ENCODE assay signal across 24 mouse cellular contexts in genomic region chr15:78395478-78395962, GRCm38 (mm10). TPM values are rescaled to one million over a fixed set of nuclear protein-coding genes. Genes with fewer than 3 reads are reported as not detected.
"Had no signal": no experiment of that assay in that cellular context is flagged by ENCODE, and none has a peak within 500 bp of the region (broad histone marks: within the 10 kb centered on the region; RNA-seq: fewer than 3 reads in every experiment).

Gene Tex33, minus strand, starts transcription at chr15:78395912.

- H3K4me3 ChIP-seq: hindbrain, embryonic 12.5 days; left cerebral cortex, adult 2 months; limb, embryonic 10.5 days; liver, embryonic 13.5 days; midbrain, embryonic 13.5 days; myocyte; neural tube, embryonic 15.5 days had no signal

- H3K9ac ChIP-seq: hindbrain, embryonic 12.5 days; liver, embryonic 13.5 days; liver, postnatal 0 days; midbrain, embryonic 13.5 days; neural tube, embryonic 15.5 days had no signal

- H3K36me3 ChIP-seq: hindbrain, embryonic 12.5 days; limb, embryonic 10.5 days; midbrain, embryonic 13.5 days; neural tube, embryonic 15.5 days had no signal

- ATAC-seq: hindbrain, embryonic 16.5 days; inflammation-experienced regulatory T-cells, adult 6 months; liver, postnatal 0 days; midbrain, embryonic 13.5 days had no signal

- DNase-seq: liver, embryonic 13.5 days; liver, postnatal 0 days; lung, postnatal 10 days; right cerebral cortex, adult 18-20 months; right cerebral cortex, postnatal 25 days; thymus, adult 2 months; thymus, postnatal 25 days had no signal

- H3K4me2 ChIP-seq: hindbrain, embryonic 12.5 days; liver, embryonic 13.5 days; midbrain, embryonic 13.5 days; neural tube, embryonic 15.5 days had no signal

- H3K27ac ChIP-seq: hindbrain, embryonic 12.5 days; left cerebral cortex, adult 2 months; limb, embryonic 10.5 days; liver, embryonic 13.5 days; midbrain, embryonic 13.5 days; neural tube, embryonic 15.5 days had no signal

- H3K9me3 ChIP-seq: hindbrain, embryonic 12.5 days; limb, embryonic 10.5 days; liver, embryonic 13.5 days; midbrain, embryonic 13.5 days; neural tube, embryonic 15.5 days had no signal

- H3K4me1 ChIP-seq: hindbrain, embryonic 12.5 days; limb, embryonic 10.5 days; midbrain, embryonic 13.5 days; neural tube, embryonic 15.5 days had no signal

- H3K27me3 ChIP-seq: hindbrain, embryonic 12.5 days; liver, embryonic 13.5 days; midbrain, embryonic 13.5 days; neural tube, embryonic 15.5 days had no signal

RNA-seq across cellular contexts. Expression of gene Tex33, which starts in this region (rescaled TPM):
- total RNA-seq: layer of hippocampus, postnatal 25 days; left cerebral cortex, adult 2 months; left cerebral cortex, postnatal 14 days; megakaryocyte progenitor cell, adult 5-6 weeks; midbrain, postnatal 0 days had no signal
- polyA plus RNA-seq: hindbrain, embryonic 12.5 days; hindbrain, embryonic 16.5 days; inflammation-experienced regulatory T-cells, adult 6 months; limb, embryonic 10.5 days; limb, embryonic 14.5 days; liver, embryonic 13.5 days; liver, postnatal 0 days; midbrain, embryonic 13.5 days; myocyte; neural tube, embryonic 11.5 days; neural tube, embryonic 15.5 days; small intestine, adult 2 months; stomach, embryonic 16.5 days; urinary bladder, adult 2 months had no signal
